Mouse (Mus musculus): ENCODE results near the gene Olfr1160. TPM values are rescaled to one million over a fixed set of nuclear protein-coding genes. Genes with fewer than 3 reads are reported as not detected.
"Not testable (repeated sequence)": the region's sequence is repeated elsewhere in the genome, so short reads cannot be mapped to it uniquely, and the experiment has no call there.

The Olfr1160 gene
- total RNA-seq (2021) = not detected
- long read RNA-seq, experiment 1 = 0 reads
- long read RNA-seq, experiment 2 = 0 reads

DNA sequence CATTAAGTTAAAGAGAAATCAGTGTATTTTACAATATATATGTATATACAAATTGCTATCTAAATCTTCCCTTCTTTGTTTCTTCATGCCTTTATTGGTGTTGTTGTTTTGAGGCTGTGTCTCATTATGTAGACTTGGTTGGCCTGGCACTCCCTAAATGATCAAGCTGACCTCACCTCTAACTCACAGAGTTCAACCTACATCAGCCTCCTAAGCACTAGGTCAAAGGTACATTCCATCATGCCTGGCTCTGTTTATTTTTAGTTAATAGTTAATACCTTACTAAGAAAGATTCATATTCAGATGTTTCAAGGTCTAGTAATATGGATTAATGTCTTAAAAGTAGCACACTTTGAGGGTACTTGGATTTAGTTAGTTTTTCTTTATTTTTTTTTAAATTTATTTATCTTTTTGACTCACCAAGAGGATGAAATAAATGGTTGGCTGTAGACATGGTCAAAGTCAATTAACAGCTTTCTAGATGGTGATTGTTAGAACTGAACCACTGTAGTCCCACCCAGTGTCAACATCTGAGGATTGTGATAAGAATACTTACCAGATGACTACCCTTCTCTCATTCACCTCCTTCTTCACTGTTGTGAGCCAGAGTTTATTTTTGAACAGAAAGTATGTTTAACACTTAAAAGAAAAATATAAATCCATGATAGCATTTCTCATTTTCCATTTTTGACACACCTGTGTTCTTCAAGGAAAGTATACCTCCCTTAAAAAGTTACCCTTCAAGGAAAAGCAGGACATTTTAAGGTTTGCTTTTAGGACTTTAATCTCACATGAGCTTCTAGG is at the start of gene Olfr1160:
Gene Olfr1160 (minus strand): TSS at position 754 of the 804 bp plus-strand sequence.
- no peak for DNase-seq (ENCODE audit: low spot score in 2 of 2)

GRCm38 (mm10) chr2:88051029-88051428 is 43.0 kb upstream of the Olfr1160 start, which contains the start of gene Olfr1162:
TSS of gene Olfr1162 (minus strand) at chr2:88051129.
- DNase-seq (ENCODE audit: low spot score in 2 of 2) = no peak

- no peak for DNase-seq (ENCODE audit: low spot score in 2 of 2)
These were observed 29.5 kb upstream of the Olfr1160 start, which contains the start of gene Olfr73 for GRCm38 (mm10) chr2:88037599-88037998. TSS of gene Olfr73 (minus strand) at chr2:88037699.

GRCm38 (mm10) chr2:88022474-88022873 is 14.4 kb upstream of the Olfr1160 start, which contains the start of gene Olfr1161:
TSS of gene Olfr1161 (plus strand) at chr2:88022774.
- not testable (repeated sequence) for DNase-seq (ENCODE audit: low spot score in 2 of 2)

- no peak for DNase-seq (ENCODE audit: low spot score in 2 of 2)
These were observed 18.3 kb downstream of the Olfr1160 start, which contains the start of gene Olfr1158 for GRCm38 (mm10) chr2:87989813-87990212. TSS of gene Olfr1158 (plus strand) at chr2:87990113.

DNA sequence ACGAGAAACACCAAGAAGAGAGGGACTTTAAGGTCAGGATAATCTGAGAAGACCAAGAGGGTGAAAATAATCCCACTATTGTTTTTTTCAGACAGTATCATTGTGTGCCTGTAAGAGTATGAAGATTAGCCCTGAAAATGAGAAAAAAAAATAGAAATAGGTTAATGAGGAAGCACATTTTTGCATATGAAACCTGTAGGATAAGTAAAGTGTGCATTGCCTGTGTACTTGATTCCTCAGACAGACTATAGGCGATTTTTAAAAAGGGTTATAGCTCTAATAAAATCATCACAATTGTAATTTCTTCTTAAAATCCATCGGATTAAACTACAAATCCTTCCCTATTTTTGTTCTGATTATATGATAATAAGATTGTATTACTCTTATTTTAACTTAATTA is 33.5 kb downstream of the Olfr1160 start, which contains the start of gene Olfr74:
Gene Olfr74 (minus strand): TSS at position 101 of the 400 bp plus-strand sequence.
- no peak for DNase-seq (ENCODE audit: low spot score in 2 of 2)

GRCm38 (mm10) chr2:87968199-87968598 is 39.9 kb downstream of the Olfr1160 start, which contains the start of gene Olfr1157:
TSS of gene Olfr1157 (minus strand) at chr2:87968299.
- no peak for DNase-seq (ENCODE audit: low spot score in 2 of 2)

- DNase-seq (ENCODE audit: low spot score in 2 of 2) = no peak
These were observed 55.1 kb downstream of the Olfr1160 start, which contains the start of gene Olfr1156 for GRCm38 (mm10) chr2:87953000-87953399. TSS of gene Olfr1156 (minus strand) at chr2:87953100.

Other genes starting within 250 kb of the Olfr1160 start
- not detected for gene Olfr152, start 228.8 kb downstream of the Olfr1160 start, total RNA-seq (2021)
- gene Olfr1143, start 207.7 kb downstream of the Olfr1160 start, total RNA-seq (2021) = not detected
- gene Olfr1145, start 198.4 kb downstream of the Olfr1160 start, total RNA-seq (2021) = not detected
- gene Olfr1148, start 177.7 kb downstream of the Olfr1160 start, total RNA-seq (2021) = not detected
- not detected for gene Olfr1150-ps1, start 164.3 kb downstream of the Olfr1160 start, total RNA-seq (2021)
- gene Olfr1151, start 152.4 kb downstream of the Olfr1160 start, total RNA-seq (2021) = not detected
- not detected for gene Olfr1152, start 141.8 kb downstream of the Olfr1160 start, total RNA-seq (2021)
- not detected for gene Olfr1153, start 113.3 kb downstream of the Olfr1160 start, total RNA-seq (2021)
- gene Olfr1154, start 103.1 kb downstream of the Olfr1160 start, total RNA-seq (2021) = not detected
- not detected for gene Olfr1155, start 63.1 kb downstream of the Olfr1160 start, total RNA-seq (2021)
- not detected for gene Olfr1156, start 55.2 kb downstream of the Olfr1160 start, total RNA-seq (2021)
- gene Olfr1157, start 40.0 kb downstream of the Olfr1160 start, total RNA-seq (2021) = not detected
- gene Olfr74, start 33.6 kb downstream of the Olfr1160 start, total RNA-seq (2021) = not detected
- not detected for gene Olfr1158, start 18.2 kb downstream of the Olfr1160 start, total RNA-seq (2021)
- not detected for gene Olfr1161, start 14.5 kb upstream of the Olfr1160 start, total RNA-seq (2021)
- not detected for gene Olfr73, start 29.4 kb upstream of the Olfr1160 start, total RNA-seq (2021)
- not detected for gene Olfr1162, start 42.9 kb upstream of the Olfr1160 start, total RNA-seq (2021)
- gene Olfr1163, start 63.6 kb upstream of the Olfr1160 start, total RNA-seq (2021) = not detected
- gene Olfr1164, start 85.7 kb upstream of the Olfr1160 start, total RNA-seq (2021) = not detected
- gene Olfr1166, start 120.0 kb upstream of the Olfr1160 start, total RNA-seq (2021) = not detected
- not detected for gene Olfr1167, start 146.9 kb upstream of the Olfr1160 start, total RNA-seq (2021)
- not detected for gene Olfr1168, start 173.6 kb upstream of the Olfr1160 start, total RNA-seq (2021)
- not detected for gene Olfr1170, start 220.1 kb upstream of the Olfr1160 start, total RNA-seq (2021)

Data from adrenal gland, postnatal 4 days (tissue).